19 mouse cellular contexts compared by ENCODE assay signal in the genomic region with DNA sequence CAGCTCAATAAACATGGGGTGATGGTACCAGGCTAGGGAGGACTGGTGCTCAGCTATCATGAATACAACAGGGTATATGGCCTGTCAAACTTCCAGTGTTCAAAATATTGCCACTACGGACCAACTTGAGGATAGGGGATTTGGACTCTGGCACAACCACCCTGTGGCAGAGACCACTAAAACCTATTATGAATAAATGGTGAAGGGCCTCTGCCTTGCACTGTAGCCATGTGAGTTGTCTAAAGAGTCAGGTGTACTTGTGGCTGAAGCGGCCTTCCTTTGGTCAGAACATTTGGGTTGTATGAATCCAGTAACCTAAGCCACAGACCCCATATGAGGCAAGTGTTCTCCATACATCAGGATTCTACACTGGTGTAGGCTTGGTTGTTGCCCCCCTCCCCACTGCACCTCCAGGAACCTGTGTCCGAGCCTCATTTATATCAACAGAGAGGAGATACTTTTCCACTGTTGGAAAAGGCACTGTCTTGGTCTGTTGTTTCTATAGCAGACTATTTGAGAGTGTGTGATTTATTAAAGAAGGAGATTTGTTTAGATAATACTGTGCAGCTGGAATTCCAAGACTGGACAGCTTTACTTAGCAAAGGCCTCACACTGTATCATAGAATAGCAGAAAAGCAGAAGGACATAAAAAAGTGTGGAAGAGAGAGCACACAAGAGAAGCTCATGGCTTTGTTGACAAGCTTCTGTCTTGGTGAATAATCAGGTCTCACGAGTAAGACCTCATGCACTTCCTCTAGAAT.
A peak's percentile ranks its signal among the peaks of the same experiment; 100 is the strongest.
DNase-seq lines count a peak whose midpoint lies in the region; ATAC-seq and TF ChIP-seq lines count a peak whose summit lies in the region.
"Had no signal": no experiment of that assay in that cellular context is flagged by ENCODE, and none has a peak within 500 bp of the region (broad histone marks: within the 10 kb centered on the region; RNA-seq: fewer than 3 reads in every experiment).

No protein-coding gene starts in this region.

- H3K4me2 ChIP-seq in kidney, embryonic 15.5 days: no peak overlapping the region
- no peak overlapping the region for H3K4me2 ChIP-seq in lung, embryonic 16.5 days (ENCODE audit: low read depth, low read length)
- no peak overlapping the region for H3K4me2 ChIP-seq in lung, postnatal 0 days (replicated peaks; ENCODE audit: low read depth, low read length)
- H3K4me2 ChIP-seq in intestine, embryonic 16.5 days (ENCODE audit: low read depth, low read length): no peak overlapping the region
- H3K4me2 ChIP-seq: forebrain, embryonic 13.5 days; heart, embryonic 13.5 days; hindbrain, embryonic 12.5 days had no signal

- no peak overlapping the region for H3K4me3 ChIP-seq in kidney, adult 2 months (ENCODE audit: insufficient read depth, low read depth, low read length)
- no peak overlapping the region for H3K4me3 ChIP-seq in kidney, embryonic 15.5 days (replicated peaks)
- H3K4me3 ChIP-seq in lung, embryonic 16.5 days (ENCODE audit: low read length): no peak overlapping the region
- no peak overlapping the region for H3K4me3 ChIP-seq in lung, postnatal 0 days (ENCODE audit: low read depth, low read length)
- no peak overlapping the region for H3K4me3 ChIP-seq in intestine, embryonic 16.5 days (ENCODE audit: low read length)
- H3K4me3 ChIP-seq: embryonic facial prominence, embryonic 10.5 days; forebrain, embryonic 13.5 days; heart, embryonic 13.5 days; hindbrain, embryonic 12.5 days had no signal

- H3K9me3 ChIP-seq in kidney, embryonic 15.5 days (replicated peaks): no peaks in the 10 kb centered on the region
- no peaks in the 10 kb centered on the region for H3K9me3 ChIP-seq in lung, embryonic 16.5 days (ENCODE audit: control insufficient read depth, low read length)
- H3K9me3 ChIP-seq in lung, postnatal 0 days (ENCODE audit: low read length): no peaks in the 10 kb centered on the region
- no peaks in the 10 kb centered on the region for H3K9me3 ChIP-seq in intestine, embryonic 16.5 days (ENCODE audit: control insufficient read depth, low read length)
- H3K9me3 ChIP-seq: embryonic facial prominence, embryonic 10.5 days; forebrain, embryonic 13.5 days; heart, embryonic 13.5 days; hindbrain, embryonic 12.5 days had no signal

- no peak for ATAC-seq in kidney, embryonic 15.5 days (replicated peaks; ENCODE audit: low FRiP score)
- ATAC-seq in lung, embryonic 16.5 days (ENCODE audit: low read depth): peak; percentile 61
- no peak for ATAC-seq in lung, postnatal 0 days
- peak; percentile 70 for ATAC-seq in intestine, embryonic 16.5 days
- ATAC-seq: activated CD4-positive, CD25-positive, alpha-beta regulatory T cell, adult 4 months; forebrain, embryonic 13.5 days; forebrain, postnatal 0 days; Patski had no signal

- peak overlapping the region; percentile 89 for H3K27ac ChIP-seq in kidney, adult 2 months (ENCODE audit: insufficient read depth, low read depth, low read length)
- H3K27ac ChIP-seq in kidney, embryonic 15.5 days: no peak overlapping the region
- no peak overlapping the region for H3K27ac ChIP-seq in lung, embryonic 16.5 days (ENCODE audit: low read length)
- no peak overlapping the region for H3K27ac ChIP-seq in lung, postnatal 0 days (ENCODE audit: low read length)
- peak overlapping the region; percentile 76 for H3K27ac ChIP-seq in intestine, embryonic 16.5 days (ENCODE audit: low read length)
- H3K27ac ChIP-seq: embryonic facial prominence, embryonic 10.5 days; forebrain, embryonic 13.5 days; heart, embryonic 13.5 days; hindbrain, embryonic 12.5 days had no signal

- DNase-seq in kidney, adult 2 months: no peak
- DNase-seq in lung, postnatal 0 days (ENCODE audit: low spot score): no peak
- DNase-seq in thymus, postnatal 4 days: no peak
- DNase-seq: adrenal gland, postnatal 14 days; cerebellum, adult 18-20 months; cerebellum, postnatal 10 days; forebrain, postnatal 0 days; gastrocnemius, postnatal 14 days; heart, postnatal 36 days had no signal

- TF ChIP-seq CTCF in kidney, adult 2 months (conservative IDR thresholded peaks at IDR 0.05; ENCODE audit: insufficient read depth, insufficient read length, low read depth, low read length): no peak
- TF ChIP-seq CTCF in lung, postnatal 0 days (IDR thresholded peaks at IDR 0.05): no peak

- no peak overlapping the region for H3K9ac ChIP-seq in kidney, embryonic 15.5 days
- H3K9ac ChIP-seq in lung, embryonic 16.5 days (ENCODE audit: low read length): no peak overlapping the region
- no peak overlapping the region for H3K9ac ChIP-seq in lung, postnatal 0 days (replicated peaks; ENCODE audit: low read depth)
- no peak overlapping the region for H3K9ac ChIP-seq in intestine, embryonic 16.5 days (ENCODE audit: low read depth, low read length)
- H3K9ac ChIP-seq: forebrain, embryonic 13.5 days; forebrain, postnatal 0 days; heart, embryonic 13.5 days; hindbrain, embryonic 12.5 days had no signal

- peaks cover 10% of the 10 kb centered on the region for H3K4me1 ChIP-seq in kidney, adult 2 months (ENCODE audit: control insufficient read depth, insufficient read depth, low read length)
- no peaks in the 10 kb centered on the region for H3K4me1 ChIP-seq in kidney, embryonic 15.5 days
- peaks cover 5% of the 10 kb centered on the region for H3K4me1 ChIP-seq in lung, embryonic 16.5 days (replicated peaks; ENCODE audit: control insufficient read depth, insufficient read depth, low read length)
- 0 out of 2 replicates have a peak, but pooled peaks cover 3% of the 10 kb centered on the region for H3K4me1 ChIP-seq in lung, postnatal 0 days (ENCODE audit: insufficient read depth, low read depth, low read length)
- H3K4me1 ChIP-seq in intestine, embryonic 16.5 days (ENCODE audit: control insufficient read depth, insufficient read depth, low read length): peaks cover 12% of the 10 kb centered on the region
- H3K4me1 ChIP-seq: embryonic facial prominence, embryonic 10.5 days; forebrain, embryonic 13.5 days; hindbrain, embryonic 12.5 days had no signal

- no peaks in the 10 kb centered on the region for H3K36me3 ChIP-seq in kidney, adult 2 months (ENCODE audit: control insufficient read depth, insufficient read depth, low read length)
- H3K36me3 ChIP-seq in kidney, embryonic 15.5 days: no peaks in the 10 kb centered on the region
- no peaks in the 10 kb centered on the region for H3K36me3 ChIP-seq in lung, embryonic 16.5 days (ENCODE audit: control insufficient read depth, insufficient read depth, low read length)
- no peaks in the 10 kb centered on the region for H3K36me3 ChIP-seq in lung, postnatal 0 days (ENCODE audit: insufficient read depth, low read length)
- H3K36me3 ChIP-seq in intestine, embryonic 16.5 days (ENCODE audit: control insufficient read depth, insufficient read depth, low read length): no peaks in the 10 kb centered on the region
- H3K36me3 ChIP-seq: embryonic facial prominence, embryonic 10.5 days; heart, embryonic 13.5 days; hindbrain, embryonic 12.5 days had no signal

- 81% methylated on average over 4 of the region's 4 CpGs for WGBS in kidney, adult 2 months
- WGBS in kidney, embryonic 15.5 days: 76% methylated on average over 4 of the region's 4 CpGs
- 64% methylated on average over 4 of the region's 4 CpGs for WGBS in lung, embryonic 16.5 days
- 72% methylated on average over 4 of the region's 4 CpGs for WGBS in lung, postnatal 0 days
- 64% methylated on average over 4 of the region's 4 CpGs for WGBS in intestine, embryonic 16.5 days

- H3K27me3 ChIP-seq in kidney, adult 2 months (replicated peaks; ENCODE audit: control insufficient read depth, insufficient read depth, low read length): no peaks in the 10 kb centered on the region
- H3K27me3 ChIP-seq in kidney, embryonic 15.5 days: no peaks in the 10 kb centered on the region
- no peaks in the 10 kb centered on the region for H3K27me3 ChIP-seq in lung, embryonic 16.5 days (ENCODE audit: control insufficient read depth, insufficient read depth, low read depth, low read length)
- no peaks in the 10 kb centered on the region for H3K27me3 ChIP-seq in lung, postnatal 0 days (replicated peaks; ENCODE audit: insufficient read depth, low read length)
- H3K27me3 ChIP-seq in intestine, embryonic 16.5 days (replicated peaks; ENCODE audit: control insufficient read depth, insufficient read depth, low read length): no peaks in the 10 kb centered on the region
- H3K27me3 ChIP-seq: CH12.LX; forebrain, embryonic 13.5 days; heart, embryonic 13.5 days; hindbrain, embryonic 12.5 days; Patski had no signal

- TF ChIP-seq POLR2A in kidney, adult 2 months (IDR thresholded peaks at IDR 0.05; ENCODE audit: low read depth, low read length): no peak

- TF ChIP-seq EP300 in lung, postnatal 0 days (IDR thresholded peaks at IDR 0.05): no peak

Comparison
In these comparisons a context has a peak if more than half of its experiments do, and no peak if none do; other contexts are left out.
1. H3K27ac ChIP-seq: peak in kidney, adult 2 months (single experiment) and intestine, embryonic 16.5 days (single experiment); none in kidney, embryonic 15.5 days (single experiment), lung, embryonic 16.5 days (single experiment) and lung, postnatal 0 days (single experiment).
2. ATAC-seq: peak in lung, embryonic 16.5 days (single experiment) and intestine, embryonic 16.5 days (single experiment); none in kidney, embryonic 15.5 days (single experiment) and lung, postnatal 0 days (single experiment).